Mouse (Mus musculus) lung, adult 2 months (tissue): ENCODE measurements at regions not wholly inside any gene's neighbourhood (a gene's known extent, or its start where the extent isn't known, plus 50 kb on each side); places are given as distances from the start of the nearest gene placed in this dataset.

Experiments used
- CTCF ChIP-seq: fragments of 200-500 bp; IDR thresholded peaks from 2 replicates; pipeline ENCODE4 v1.5.1; 2011; ENCODE audit warnings: mild to moderate bottlenecking, low read length, control low read depth; ENCODE audit not compliant: insufficient read depth
- POLR2A ChIP-seq: fragments of 200-500 bp; IDR thresholded peaks from 2 replicates; pipeline ENCODE4 v1.6.1; 2011; ENCODE audit warnings: low read depth, mild to moderate bottlenecking, control low read depth, low read length, borderline replicate concordance; ENCODE audit errors: extremely low read depth

DNA sequence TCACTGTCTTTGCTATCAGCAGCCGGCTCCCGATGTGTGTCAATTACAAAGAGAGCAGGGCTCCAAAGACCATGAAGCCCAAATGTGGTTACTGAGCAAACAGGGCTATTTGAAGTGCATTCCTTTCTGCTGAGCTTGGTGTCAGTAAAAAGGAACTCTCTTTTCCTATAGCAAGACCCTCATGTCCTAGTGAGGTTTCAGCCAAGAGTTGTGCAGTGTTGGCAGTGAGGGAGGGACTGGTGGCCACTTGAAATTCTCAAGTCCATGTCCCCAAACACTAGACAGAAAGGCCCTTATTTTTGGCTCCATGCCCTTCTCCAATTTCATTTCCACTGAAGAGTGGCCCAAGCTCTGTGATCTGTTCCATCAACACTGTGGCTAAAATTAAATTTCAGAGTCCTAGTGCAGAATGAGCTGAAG is 778.9 kb downstream of the Gsdmc2 start:
- TF ChIP-seq POLR2A (no peak), CTCF (no peak)
